Mouse (Mus musculus) cerebellum, postnatal 4 days (tissue): ENCODE measurements at regions not wholly inside any gene's neighbourhood (a gene's known extent, or its start where the extent isn't known, plus 50 kb on each side); places are given as distances from the start of the nearest gene placed in this dataset.

Experiments used
- DNase-seq, 2 experiments: peaks; one replicate each; pipeline ENCODE4 v3.0.0; 2022; ENCODE audit warnings: low spot score in 2 of 2, mixed read lengths in 1 of 2

- DNase-seq = no peak
These were observed 51.3 kb upstream of the Tank start for GRCm38 (mm10) chr2:61527127-61527526.

DNA sequence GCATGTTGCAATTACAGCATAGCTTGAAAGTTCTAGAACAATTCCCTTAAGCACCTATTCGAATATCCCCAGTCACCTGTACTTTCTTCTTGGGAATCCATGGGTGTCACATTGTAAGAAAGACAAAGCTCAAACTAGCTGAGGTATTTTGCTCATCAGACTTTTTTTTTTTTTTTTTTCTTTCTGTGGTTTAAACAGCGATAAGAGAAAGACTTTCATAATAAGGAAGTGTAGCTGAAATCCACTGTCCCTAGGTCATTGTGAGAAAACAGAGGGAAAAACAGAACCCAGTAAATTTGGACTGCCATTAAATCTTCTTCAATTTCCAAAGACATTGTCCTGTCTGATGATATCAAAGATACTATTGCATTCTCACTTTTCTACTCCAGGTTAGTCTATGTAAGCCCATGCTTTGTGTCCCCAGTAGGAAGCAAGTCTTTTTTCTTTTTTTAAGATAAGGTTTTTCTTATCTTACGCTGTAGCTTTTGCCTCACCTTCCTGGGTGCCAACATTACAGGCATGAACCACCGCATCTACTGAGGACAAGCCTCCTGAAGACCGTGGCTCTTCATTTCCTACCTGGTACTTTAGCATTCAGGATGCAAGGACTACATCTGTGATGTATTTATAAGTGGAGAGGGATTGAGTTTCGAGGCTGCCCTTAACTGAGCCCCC, 54.2 kb upstream of the Tank start:
- DNase-seq = no peak

DNA sequence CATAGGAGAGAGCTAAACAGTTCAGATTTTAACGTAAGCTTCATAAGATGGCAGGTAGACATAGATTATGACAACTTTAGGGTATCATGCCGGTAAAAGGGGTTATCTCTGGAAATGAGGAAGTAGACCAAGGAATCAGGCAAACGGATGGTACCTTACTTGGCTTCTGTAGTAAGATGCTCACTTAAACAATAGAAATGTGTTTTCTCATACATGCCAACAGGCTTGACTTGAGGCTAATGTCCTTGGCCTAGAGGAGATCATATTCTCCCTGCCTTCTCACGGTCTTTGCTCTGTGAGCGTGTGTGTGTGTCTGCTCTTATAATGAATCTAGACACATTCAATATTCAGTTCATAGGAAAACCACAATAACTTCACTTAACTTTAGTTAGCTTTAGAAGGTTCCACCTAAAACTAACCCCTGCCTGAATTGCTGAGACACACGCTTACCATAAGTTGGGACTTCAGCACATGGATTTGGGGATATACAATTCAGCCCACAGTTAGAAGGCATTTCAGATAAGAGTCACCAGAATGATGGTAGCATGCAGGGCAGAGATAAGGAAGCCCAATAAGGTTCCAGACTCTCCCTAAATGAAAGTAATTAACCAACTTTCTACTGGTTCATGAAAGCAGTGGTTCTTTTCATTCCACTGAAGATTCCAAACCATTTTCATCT, 63.8 kb upstream of the Tank start:
- no peak for DNase-seq

DNA sequence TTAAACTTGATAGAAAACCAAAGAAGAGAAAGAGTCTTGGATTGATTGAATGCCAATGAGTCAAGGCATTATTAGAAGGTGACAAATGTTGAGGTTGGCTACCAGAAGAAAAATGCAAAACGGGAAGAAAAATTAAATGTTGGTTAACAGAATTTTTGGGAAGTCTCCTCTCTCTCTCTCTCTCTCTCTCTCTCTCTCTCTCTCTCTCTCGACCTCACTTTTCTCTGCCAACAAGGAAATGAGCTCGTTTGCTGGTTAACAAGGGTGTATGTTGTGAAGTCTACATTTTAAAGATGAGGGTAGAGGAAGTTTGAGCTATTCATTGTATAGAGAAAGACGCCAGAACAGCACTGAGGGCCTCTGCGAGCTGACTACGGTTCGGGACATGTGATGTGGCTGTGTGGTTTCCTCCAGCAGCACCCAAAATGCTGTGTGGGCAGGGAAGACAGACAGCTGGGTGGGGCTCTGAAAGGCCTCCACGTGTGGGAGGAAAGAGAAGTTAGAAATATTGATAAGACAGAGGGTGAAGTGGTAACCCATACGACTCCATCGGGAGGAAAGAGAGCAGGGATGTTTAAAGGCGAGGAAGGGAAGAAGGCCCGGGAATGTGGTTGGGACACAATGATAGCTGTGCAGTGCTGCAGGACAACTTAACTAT, 64.5 kb upstream of the Tank start:
- no peak for DNase-seq

DNA sequence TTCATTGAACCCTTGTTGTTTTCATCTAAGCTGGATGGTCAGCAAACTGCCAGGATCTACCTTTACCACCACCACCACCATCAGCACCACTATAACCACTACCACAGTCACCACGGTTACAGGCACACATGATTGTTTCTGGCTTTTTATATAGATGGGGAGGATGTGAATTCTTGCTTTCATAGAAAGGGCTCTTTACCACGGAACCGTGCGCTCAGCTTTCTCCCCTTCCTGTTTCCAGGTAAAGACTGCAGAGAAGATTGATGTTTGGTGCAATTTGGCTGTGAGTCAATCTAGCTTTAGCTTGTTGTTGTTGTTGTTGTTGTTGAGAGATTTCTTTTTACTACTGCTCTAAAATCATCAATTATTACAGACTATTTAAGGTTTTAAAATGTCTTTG, 74.8 kb upstream of the Tank start:
- DNase-seq = no peak

- DNase-seq = no peak
These were observed 76.5 kb upstream of the Tank start for GRCm38 (mm10) chr2:61501922-61502321.

DNA sequence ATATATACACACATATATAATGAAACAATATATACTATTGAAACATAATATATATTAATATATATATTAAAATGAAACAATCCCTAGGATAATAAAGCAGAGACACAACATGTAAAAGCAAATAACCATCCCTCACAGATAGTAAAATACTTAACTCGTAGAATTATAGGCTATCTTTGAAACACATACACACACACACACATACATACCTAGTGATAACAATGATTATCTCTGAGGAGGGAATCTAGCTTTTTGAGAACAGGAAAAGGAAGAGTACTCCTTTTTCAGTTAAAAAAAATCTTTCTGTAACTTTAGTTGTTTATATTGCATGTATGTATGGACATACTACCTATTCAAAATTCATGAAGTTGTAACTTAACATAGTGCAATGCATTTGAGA, 79.1 kb upstream of the Tank start:
- DNase-seq = no peak

- DNase-seq = no peak
These were observed 80.5 kb upstream of the Tank start for GRCm38 (mm10) chr2:61497930-61498329.

- DNase-seq = no peak
These were observed 81.4 kb upstream of the Tank start for GRCm38 (mm10) chr2:61496968-61497367.

- DNase-seq = peak; percentile 90
These were observed 84.3 kb upstream of the Tank start for GRCm38 (mm10) chr2:61493918-61494712.

- peak in 1 of 2 experiments; percentile 5 for DNase-seq
These were observed 86.2 kb upstream of the Tank start for GRCm38 (mm10) chr2:61492043-61492743.

DNA sequence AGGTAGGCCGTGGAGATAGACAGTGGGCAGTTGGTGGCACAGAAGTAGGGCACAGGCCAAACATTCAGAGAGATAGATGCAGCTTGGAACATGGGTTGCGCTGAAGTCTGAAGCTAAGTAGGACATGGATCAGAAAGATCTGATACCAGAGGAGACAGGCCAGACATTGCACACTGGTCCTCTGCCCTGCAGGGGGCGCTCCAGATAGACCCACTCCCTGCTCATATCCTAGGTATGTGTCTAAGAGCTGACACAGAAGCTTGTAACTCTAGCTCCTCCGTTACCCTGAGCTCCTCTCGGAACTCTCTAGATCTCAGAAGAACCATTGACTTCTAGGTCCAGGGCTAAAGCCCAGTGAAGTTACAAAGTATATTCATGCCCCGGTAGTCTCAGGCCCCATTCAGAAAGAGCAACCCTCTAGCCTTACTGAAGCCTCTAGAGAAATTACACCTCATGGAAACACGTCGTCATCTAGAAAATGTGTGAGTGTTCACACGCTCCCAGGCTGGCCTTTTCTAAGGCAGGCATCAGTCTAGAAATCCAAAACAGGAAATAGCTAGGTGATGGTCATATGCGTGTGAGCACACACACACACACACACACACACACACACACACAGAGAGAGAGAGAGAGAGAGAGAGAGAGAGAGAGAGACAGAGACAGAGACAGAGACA, 87.8 kb upstream of the Tank start:
- DNase-seq = no peak

DNA sequence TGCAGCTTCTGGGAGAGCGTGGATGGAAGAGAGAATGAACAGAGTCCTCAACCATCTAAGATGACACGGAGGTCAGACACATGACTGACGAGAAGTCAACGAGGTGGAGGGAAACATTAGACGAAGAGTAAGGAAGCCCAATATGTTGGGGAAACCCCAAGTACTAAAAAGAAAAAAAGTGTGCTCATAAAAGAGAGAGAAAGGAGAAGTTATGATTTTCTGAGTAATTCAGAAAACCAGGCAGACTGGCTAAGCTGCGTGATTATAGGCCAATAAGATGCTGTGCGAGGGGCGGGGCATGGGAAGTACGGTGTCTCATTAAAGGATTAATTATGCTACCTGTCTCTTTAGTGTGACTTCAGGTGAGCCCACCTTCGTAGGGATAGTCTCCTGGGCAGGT, 88.6 kb upstream of the Tank start:
- no peak for DNase-seq

- no peak for DNase-seq
These were observed 94.6 kb upstream of the Tank start for GRCm38 (mm10) chr2:61483820-61484219.

- no peak for DNase-seq
These were observed 101.7 kb upstream of the Tank start for GRCm38 (mm10) chr2:61476648-61477047.

DNA sequence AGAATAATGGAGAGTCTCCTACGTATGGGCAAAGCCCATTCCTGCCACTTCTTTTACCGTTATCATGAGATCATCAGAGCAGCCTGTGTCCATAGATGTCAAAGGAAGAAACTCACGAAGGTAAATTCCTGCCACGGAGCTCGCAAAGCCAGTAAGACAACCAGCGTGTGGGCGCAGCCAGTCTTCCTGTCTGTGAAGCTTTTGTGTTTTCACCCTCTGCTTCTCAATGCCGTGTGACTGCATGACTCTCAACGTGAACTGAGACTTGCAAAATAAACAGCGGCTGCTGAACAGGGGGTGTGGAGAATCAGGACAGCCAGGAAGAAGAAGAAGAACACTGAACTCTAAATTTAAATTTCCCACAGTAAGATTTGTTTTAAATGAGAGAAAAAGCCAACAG, 103.8 kb upstream of the Tank start:
- DNase-seq = no peak

DNA sequence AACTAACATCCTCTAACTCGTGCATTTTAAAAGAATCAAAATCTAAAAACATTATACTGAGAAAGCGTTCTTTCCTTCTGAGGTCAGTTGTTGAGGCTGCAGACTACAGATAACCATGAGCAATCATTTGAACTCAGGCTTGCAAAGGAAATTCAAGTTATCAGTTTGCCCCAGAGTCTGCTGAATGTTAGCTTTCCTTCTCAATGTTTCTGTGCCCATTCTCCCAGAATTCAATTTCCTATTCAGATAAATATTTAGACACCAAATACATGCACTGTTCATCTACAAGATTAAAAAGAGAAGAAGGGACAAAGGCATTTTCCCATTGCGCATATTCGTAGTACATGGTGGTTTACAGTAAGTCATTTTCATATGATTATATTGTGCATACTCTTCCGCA, 107.9 kb upstream of the Tank start:
- DNase-seq = no peak

DNA sequence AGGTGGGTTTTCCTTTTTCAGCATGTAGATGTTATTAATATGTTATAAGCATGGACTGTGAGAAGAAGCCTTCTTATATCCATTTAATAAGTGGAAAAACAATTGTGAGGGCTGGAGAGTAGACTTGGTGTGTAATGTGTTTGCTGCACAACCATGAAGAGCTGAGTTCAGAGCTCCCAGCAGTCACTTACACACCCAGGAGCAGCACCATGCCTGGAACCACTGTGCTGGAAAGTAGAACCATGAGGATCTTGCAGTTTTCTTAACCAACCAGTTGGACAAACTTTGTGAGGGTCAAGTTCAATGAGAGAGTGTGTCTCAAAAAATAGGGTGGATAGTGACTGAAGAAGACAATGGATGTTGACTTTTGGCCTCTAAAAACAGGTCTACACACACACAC, 108.3 kb upstream of the Tank start:
- no peak for DNase-seq

DNA sequence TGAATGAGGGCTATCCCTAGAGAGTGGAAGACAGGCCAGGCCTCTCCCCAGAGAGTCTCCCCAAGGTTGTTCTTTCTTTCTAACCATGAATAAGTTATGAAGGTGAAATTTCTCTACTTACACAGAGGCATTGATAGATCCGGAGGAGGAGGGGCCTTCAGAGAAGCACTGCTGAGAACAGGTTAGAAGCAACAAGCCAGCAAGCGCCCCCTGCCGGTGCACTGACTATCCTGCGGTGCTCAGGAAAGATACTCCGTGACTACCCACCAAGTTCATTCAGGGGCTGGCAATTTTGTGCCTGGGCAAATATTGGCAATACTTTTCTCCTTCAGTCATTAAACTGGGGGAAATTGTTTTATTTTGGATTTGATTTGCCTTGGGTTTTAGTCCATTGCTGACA, 122.5 kb upstream of the Tank start:
- DNase-seq = peak; percentile 32 to 56

DNA sequence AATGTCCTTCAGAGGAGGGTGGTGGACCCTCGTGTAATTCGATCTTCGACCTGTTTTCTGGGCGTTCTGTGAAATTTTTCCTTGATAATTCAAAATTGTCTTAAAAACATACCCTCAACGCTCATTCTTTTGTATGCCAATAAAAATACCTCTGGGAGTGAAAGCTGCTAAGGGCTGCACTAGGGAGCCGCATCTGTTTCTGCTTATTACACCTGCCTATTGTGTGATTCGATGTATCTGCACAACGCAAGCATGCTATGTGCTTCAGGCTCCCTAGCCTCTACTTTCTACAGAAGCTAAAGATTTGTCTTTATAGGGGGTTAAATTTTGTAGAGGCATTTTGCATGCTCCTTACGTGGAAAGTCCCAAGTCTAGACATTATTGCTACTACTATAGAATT, 123.7 kb upstream of the Tank start:
- DNase-seq = no peak

DNA sequence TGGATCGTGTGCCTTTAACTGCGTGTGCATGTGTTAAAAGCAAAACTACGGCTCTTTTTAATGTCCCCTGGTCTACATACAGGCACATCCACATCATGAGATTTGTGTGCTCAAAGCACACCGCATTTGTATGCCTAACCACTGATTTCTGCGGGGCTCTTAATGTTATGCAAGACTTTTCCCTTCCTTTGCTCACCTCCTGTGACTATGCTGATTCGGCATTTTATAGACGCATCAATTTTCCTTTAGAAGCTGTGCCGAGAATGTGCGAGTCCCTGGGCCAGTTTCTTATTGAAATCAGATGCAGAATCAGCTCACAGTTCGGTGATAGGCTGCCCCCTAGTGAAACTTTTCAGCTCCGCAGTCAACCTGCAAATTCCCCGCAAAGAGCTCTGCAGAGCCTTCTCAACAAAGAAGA, 124.1 kb upstream of the Tank start:
- peak; percentile 77 to 91 for DNase-seq
